ENCODE assay signal across 8 mouse cellular contexts in the genomic region with DNA sequence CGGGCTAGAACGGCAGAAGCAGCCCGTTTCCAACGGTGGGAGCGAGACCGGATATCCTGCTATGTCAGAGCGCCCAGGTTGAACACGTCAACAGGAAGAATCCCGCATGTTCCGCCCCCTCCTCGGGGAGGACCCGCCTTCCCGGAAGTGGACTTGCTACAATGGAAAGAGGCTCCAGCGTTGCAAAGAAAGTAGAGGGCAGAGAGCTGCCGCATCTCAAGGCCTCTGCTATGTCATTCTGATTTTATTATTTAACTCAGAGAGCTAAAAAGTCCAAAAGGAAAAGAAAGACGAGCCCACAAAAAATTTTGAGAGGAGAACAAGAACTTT. TPM values are rescaled to one million over a fixed set of nuclear protein-coding genes. Genes with fewer than 3 reads are reported as not detected.
DNase-seq lines count a peak whose midpoint lies in the region; ATAC-seq and TF ChIP-seq lines count a peak whose summit lies in the region.

A gene (minus strand): TSS at position 68 of the 330 bp plus-strand sequence.

- H3K9me3 ChIP-seq in heart, embryonic 12.5 days (replicated peaks): no peaks in the 10 kb centered on the region
- H3K9me3 ChIP-seq in kidney, postnatal 0 days (replicated peaks; ENCODE audit: low read length): no peaks in the 10 kb centered on the region
- no peaks in the 10 kb centered on the region for H3K9me3 ChIP-seq in liver, embryonic 11.5 days (ENCODE audit: control insufficient read depth, low read length)
- no peaks in the 10 kb centered on the region for H3K9me3 ChIP-seq in stomach, embryonic 14.5 days (ENCODE audit: control insufficient read depth, low read depth, low read length)

- peak; percentile 97 for ATAC-seq in erythroid progenitor cell, adult 5-6 weeks (replicated peaks; ENCODE audit: low FRiP score, poor library complexity, severe bottlenecking)
- ATAC-seq in heart, embryonic 12.5 days (ENCODE audit: insufficient number of reproducible peaks, low FRiP score): peak; percentile 94
- ATAC-seq in kidney, postnatal 0 days (replicated peaks; ENCODE audit: low FRiP score, low read depth): peak; percentile 97
- ATAC-seq in liver, embryonic 11.5 days (replicated peaks; ENCODE audit: low FRiP score): peak; percentile 98
- ATAC-seq in stomach, embryonic 14.5 days (ENCODE audit: insufficient number of reproducible peaks, insufficient read depth, low FRiP score, low read depth): peak; percentile 96

- TF ChIP-seq CTCF in kidney, postnatal 0 days (IDR thresholded peaks at IDR 0.05; ENCODE audit: low read depth): no peak

- H3K27ac ChIP-seq in heart, embryonic 12.5 days (ENCODE audit: poor library complexity, severe bottlenecking): peak within 1 kb of the TSS; percentile 77
- peak within 1 kb of the TSS; percentile 88 for H3K27ac ChIP-seq in kidney, postnatal 0 days
- peak within 1 kb of the TSS; percentile 74 for H3K27ac ChIP-seq in liver, embryonic 11.5 days (ENCODE audit: low read depth, low read length)
- H3K27ac ChIP-seq in stomach, embryonic 14.5 days (ENCODE audit: low read length): peak within 1 kb of the TSS; percentile 67; the same call in 1 of the 2 replicates

- peaks cover 26% of the 10 kb centered on the region for H3K36me3 ChIP-seq in heart, embryonic 12.5 days
- H3K36me3 ChIP-seq in kidney, postnatal 0 days (ENCODE audit: insufficient read depth, low read length): peaks cover 19% of the 10 kb centered on the region
- H3K36me3 ChIP-seq in liver, embryonic 11.5 days (ENCODE audit: control insufficient read depth, insufficient read depth, low read length): peaks cover 13% of the 10 kb centered on the region
- peaks cover 28% of the 10 kb centered on the region for H3K36me3 ChIP-seq in stomach, embryonic 14.5 days (ENCODE audit: control insufficient read depth, insufficient read depth, low read length)

- H3K4me3 ChIP-seq in heart, embryonic 12.5 days: peak within 1 kb of the TSS; percentile 81
- peak within 1 kb of the TSS; percentile 90 for H3K4me3 ChIP-seq in kidney, postnatal 0 days (replicated peaks; ENCODE audit: low read depth, low read length)
- peak within 1 kb of the TSS; percentile 87 for H3K4me3 ChIP-seq in liver, embryonic 11.5 days (ENCODE audit: low read depth, low read length)
- H3K4me3 ChIP-seq in stomach, embryonic 14.5 days (ENCODE audit: low read depth, low read length): peak within 1 kb of the TSS; percentile 92

- peak; percentile 96 for DNase-seq in CD4-positive helper T cell, adult 2 months (ENCODE audit: low read depth, low spot score)
- DNase-seq in brain, embryonic 18.5 days (ENCODE audit: low read depth, low spot score): peak; percentile 87
- DNase-seq in kidney, postnatal 0 days (ENCODE audit: low spot score): peak; percentile 97
- peak; percentile 88 for DNase-seq in liver, embryonic 11.5 days (ENCODE audit: low spot score)
- DNase-seq in naive thymus-derived CD4-positive, alpha-beta T cell, adult 2 months (ENCODE audit: low read depth): peak; percentile 95

- peaks cover 11% of the 10 kb centered on the region for H3K4me1 ChIP-seq in heart, embryonic 12.5 days (replicated peaks)
- H3K4me1 ChIP-seq in kidney, postnatal 0 days (replicated peaks; ENCODE audit: insufficient read depth, low read length): peaks cover 12% of the 10 kb centered on the region; the same call in 1 of the 2 replicates
- 0 out of 2 replicates have a peak, but pooled peaks cover 3% of the 10 kb centered on the region for H3K4me1 ChIP-seq in liver, embryonic 11.5 days (replicated peaks; ENCODE audit: control insufficient read depth, insufficient read depth, low read length)
- peaks cover 7% of the 10 kb centered on the region; the same call in 1 of the 2 replicates for H3K4me1 ChIP-seq in stomach, embryonic 14.5 days (ENCODE audit: control insufficient read depth, insufficient read depth, low read length)

- no peaks in the 10 kb centered on the region for H3K27me3 ChIP-seq in heart, embryonic 12.5 days (replicated peaks)
- H3K27me3 ChIP-seq in kidney, postnatal 0 days (ENCODE audit: insufficient read depth, low read length): no peaks in the 10 kb centered on the region
- H3K27me3 ChIP-seq in liver, embryonic 11.5 days (replicated peaks; ENCODE audit: control insufficient read depth, insufficient read depth, low read length): no peaks in the 10 kb centered on the region
- no peaks in the 10 kb centered on the region for H3K27me3 ChIP-seq in stomach, embryonic 14.5 days (ENCODE audit: control insufficient read depth, insufficient read depth, low read length)

- H3K9ac ChIP-seq in heart, embryonic 12.5 days: peak within 1 kb of the TSS; percentile 91
- H3K9ac ChIP-seq in kidney, postnatal 0 days (ENCODE audit: low read depth, low read length): peak within 1 kb of the TSS; percentile 94
- H3K9ac ChIP-seq in liver, embryonic 11.5 days (ENCODE audit: low read depth, low read length): peak within 1 kb of the TSS; percentile 93
- peak within 1 kb of the TSS; percentile 92 for H3K9ac ChIP-seq in stomach, embryonic 14.5 days (replicated peaks; ENCODE audit: low read depth, low read length)

- H3K4me2 ChIP-seq in heart, embryonic 12.5 days: peak within 1 kb of the TSS; percentile 96
- H3K4me2 ChIP-seq in kidney, postnatal 0 days (ENCODE audit: low read length): peak within 1 kb of the TSS; percentile 88
- H3K4me2 ChIP-seq in liver, embryonic 11.5 days: peak within 1 kb of the TSS; percentile 87
- H3K4me2 ChIP-seq in stomach, embryonic 14.5 days (replicated peaks; ENCODE audit: low read depth, low read length): peak within 1 kb of the TSS; percentile 85

- WGBS in heart, embryonic 12.5 days: under 1% methylated on average over 16 of the region's 16 CpGs
- 1% methylated on average over 16 of the region's 16 CpGs for WGBS in kidney, postnatal 0 days
- WGBS in liver, embryonic 11.5 days: under 1% methylated on average over 16 of the region's 16 CpGs
- WGBS in stomach, embryonic 14.5 days: under 1% methylated on average over 15 of the region's 16 CpGs

RNA-seq across cellular contexts. Expression of the gene that starts here (rescaled TPM):
- 10.5 and 23.5 TPM in 2 replicates for total RNA-seq in erythroid progenitor cell, adult 5-6 weeks (2015; ENCODE audit: low replicate concordance)
- 13.5 and 22.5 TPM in 2 replicates for total RNA-seq in erythroid progenitor cell, adult 5-6 weeks (2017; ENCODE audit: low replicate concordance)
- 45.7 and 46.3 TPM in 2 replicates for polyA plus RNA-seq in heart, embryonic 12.5 days (2016; fragmentation: Nextera tagmentation; extraction: Ambion mirVana)
- 63.3 and 66.5 TPM in 2 replicates for polyA plus RNA-seq in kidney, postnatal 0 days (2015; fragmentation: Nextera tagmentation; extraction: Ambion mirVana)
- polyA plus RNA-seq in liver, embryonic 11.5 days (2014; fragmentation: Nextera tagmentation; extraction: Ambion mirVana): 64.6 and 67.5 TPM in 2 replicates
- polyA plus RNA-seq in stomach, embryonic 14.5 days (2014; fragmentation: Nextera tagmentation; extraction: Ambion mirVana): 72.4 and 72.8 TPM in 2 replicates

Comparison
In these comparisons a context has a peak if more than half of its experiments do, and no peak if none do; other contexts are left out.
1. Peak in every context shown above with its lines: DNase-seq, ATAC-seq, H3K4me3 ChIP-seq and H3K27ac ChIP-seq.